ENCODE assay signal across 12 mouse cellular contexts in the genomic region with DNA sequence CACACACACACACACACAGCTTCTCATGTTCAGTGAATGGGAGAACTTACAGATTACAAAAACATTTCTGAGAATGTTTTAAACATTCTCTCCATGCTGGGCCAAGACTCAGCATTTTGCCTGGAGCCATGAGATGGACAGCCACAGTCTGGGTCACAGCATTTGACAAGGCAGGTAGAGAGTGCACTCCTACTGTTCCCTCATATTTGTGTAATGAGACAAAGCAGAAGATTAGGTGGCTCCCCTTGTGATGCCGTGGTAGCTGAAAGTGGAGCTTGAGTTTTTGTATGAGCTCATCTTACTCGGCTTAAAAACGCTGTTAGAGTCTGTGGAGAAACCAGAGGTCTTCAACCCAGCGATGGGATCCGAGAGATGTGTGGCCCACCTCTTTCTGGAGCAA.
DNase-seq lines count a peak whose midpoint lies in the region; ATAC-seq and TF ChIP-seq lines count a peak whose summit lies in the region.
"Had no signal": no experiment of that assay in that cellular context is flagged by ENCODE, and none has a peak within 500 bp of the region (broad histone marks: within the 10 kb centered on the region; RNA-seq: fewer than 3 reads in every experiment).

No protein-coding gene starts in this region.

- no peak overlapping the region for H3K4me2 ChIP-seq in heart, embryonic 12.5 days
- peak overlapping the region; percentile 5; the same call in 1 of the 2 replicates for H3K4me2 ChIP-seq in liver, postnatal 0 days (ENCODE audit: low read depth, low read length)
- H3K4me2 ChIP-seq in neural tube, embryonic 15.5 days, result no peak overlapping the region
- H3K4me2 ChIP-seq: limb, embryonic 15.5 days had no signal

- DNase-seq in heart, postnatal 4 days, result no peak
- peak; percentile 38 for DNase-seq in NIH3T3 (ENCODE audit: low read depth)
- no peak for DNase-seq in liver, postnatal 0 days
- no peak for DNase-seq in adrenal gland, postnatal 25 days
- DNase-seq: kidney, adult 2 months; kidney, postnatal 4 days; lung, postnatal 10 days had no signal

- H3K4me3 ChIP-seq in heart, embryonic 12.5 days, result no peak overlapping the region
- peak overlapping the region; percentile 44 for H3K4me3 ChIP-seq in erythroblast, embryonic 14.5 days (replicated peaks)
- no peak overlapping the region for H3K4me3 ChIP-seq in liver, postnatal 0 days (ENCODE audit: low read depth, low read length)
- H3K4me3 ChIP-seq in neural tube, embryonic 15.5 days (replicated peaks), result no peak overlapping the region
- H3K4me3 ChIP-seq: limb, embryonic 15.5 days had no signal

- no peaks in the 10 kb centered on the region for H3K9me3 ChIP-seq in heart, embryonic 12.5 days (replicated peaks)
- no peaks in the 10 kb centered on the region for H3K9me3 ChIP-seq in erythroblast, embryonic 14.5 days (ENCODE audit: control insufficient read depth, low read length)
- H3K9me3 ChIP-seq in liver, postnatal 0 days (ENCODE audit: low read length), result no peaks in the 10 kb centered on the region
- no peaks in the 10 kb centered on the region for H3K9me3 ChIP-seq in neural tube, embryonic 15.5 days (replicated peaks)
- H3K9me3 ChIP-seq: limb, embryonic 15.5 days had no signal

- H3K4me1 ChIP-seq in heart, embryonic 12.5 days (replicated peaks), result peaks cover 33% of the 10 kb centered on the region
- peaks cover 66% of the 10 kb centered on the region for H3K4me1 ChIP-seq in erythroblast, embryonic 14.5 days (ENCODE audit: control insufficient read depth)
- peaks cover 19% of the 10 kb centered on the region for H3K4me1 ChIP-seq in liver, postnatal 0 days (ENCODE audit: insufficient read depth)
- H3K4me1 ChIP-seq in neural tube, embryonic 15.5 days, result peaks cover 9% of the 10 kb centered on the region

- H3K36me3 ChIP-seq in heart, embryonic 12.5 days, result no peaks in the 10 kb centered on the region
- no peaks in the 10 kb centered on the region for H3K36me3 ChIP-seq in erythroblast, embryonic 14.5 days (ENCODE audit: control insufficient read depth)
- no peaks in the 10 kb centered on the region for H3K36me3 ChIP-seq in liver, postnatal 0 days (replicated peaks; ENCODE audit: insufficient read depth, low read length)
- no peaks in the 10 kb centered on the region for H3K36me3 ChIP-seq in neural tube, embryonic 15.5 days
- H3K36me3 ChIP-seq: limb, embryonic 15.5 days had no signal

- ATAC-seq in heart, embryonic 12.5 days (ENCODE audit: insufficient number of reproducible peaks, low FRiP score), result peak; percentile 15; the same call in 1 of the 2 replicates
- ATAC-seq in liver, postnatal 0 days, result peak; percentile 9
- ATAC-seq in neural tube, embryonic 15.5 days (ENCODE audit: low FRiP score), result no peak
- ATAC-seq: forebrain, embryonic 16.5 days had no signal

- TF ChIP-seq CTCF in liver, postnatal 0 days (IDR thresholded peaks at IDR 0.05; ENCODE audit: low read depth), result no peak

- TF ChIP-seq EP300 in liver, postnatal 0 days (IDR thresholded peaks at IDR 0.05; ENCODE audit: low read depth), result no peak

- H3K27me3 ChIP-seq in heart, embryonic 12.5 days (replicated peaks), result no peaks in the 10 kb centered on the region
- H3K27me3 ChIP-seq in erythroblast, embryonic 14.5 days (ENCODE audit: control insufficient read depth), result peaks cover 8% of the 10 kb centered on the region
- H3K27me3 ChIP-seq in liver, postnatal 0 days (ENCODE audit: insufficient read depth, low read length), result no peaks in the 10 kb centered on the region
- no peaks in the 10 kb centered on the region for H3K27me3 ChIP-seq in neural tube, embryonic 15.5 days (replicated peaks)
- H3K27me3 ChIP-seq: limb, embryonic 15.5 days had no signal

- 68% methylated on average over 5 of the region's 5 CpGs for WGBS in heart, embryonic 12.5 days
- 65% methylated on average over 5 of the region's 5 CpGs for WGBS in liver, postnatal 0 days (ENCODE audit: insufficient replicate concordance)
- WGBS in neural tube, embryonic 15.5 days, result 95% methylated on average over 5 of the region's 5 CpGs

- no peak overlapping the region for H3K9ac ChIP-seq in heart, embryonic 12.5 days
- no peak overlapping the region for H3K9ac ChIP-seq in liver, postnatal 0 days (replicated peaks)
- no peak overlapping the region for H3K9ac ChIP-seq in neural tube, embryonic 15.5 days (replicated peaks)
- H3K9ac ChIP-seq: limb, embryonic 15.5 days had no signal

- H3K27ac ChIP-seq in heart, embryonic 12.5 days (ENCODE audit: poor library complexity, severe bottlenecking), result no peak overlapping the region
- H3K27ac ChIP-seq in liver, postnatal 0 days (ENCODE audit: low read depth), result peak overlapping the region; percentile 55; the same call in 1 of the 2 replicates
- H3K27ac ChIP-seq in neural tube, embryonic 15.5 days (replicated peaks), result no peak overlapping the region
- H3K27ac ChIP-seq: limb, embryonic 15.5 days had no signal
